Mouse (Mus musculus) brain, embryonic 14.5 days (tissue): ENCODE data around the gene Wdr81.

Experiments
- CTCF ChIP-seq: fragments of 200-500 bp; IDR thresholded peaks from 2 replicates; pipeline ENCODE4 v1.5.1; 2012; ENCODE audit warnings: inconsistent platforms, mild to moderate bottlenecking, moderate library complexity, borderline replicate concordance; ENCODE audit not compliant: insufficient read depth, insufficient read length; ENCODE audit errors: extremely low read depth
- POLR2A ChIP-seq: fragments of 200-500 bp; IDR thresholded peaks from 2 replicates; pipeline ENCODE4 v1.6.1; 2012; ENCODE audit warnings: mild to moderate bottlenecking, inconsistent platforms, borderline replicate concordance; ENCODE audit not compliant: poor library complexity, insufficient read depth, insufficient read length, severe bottlenecking; ENCODE audit errors: extremely low read depth

DNA sequence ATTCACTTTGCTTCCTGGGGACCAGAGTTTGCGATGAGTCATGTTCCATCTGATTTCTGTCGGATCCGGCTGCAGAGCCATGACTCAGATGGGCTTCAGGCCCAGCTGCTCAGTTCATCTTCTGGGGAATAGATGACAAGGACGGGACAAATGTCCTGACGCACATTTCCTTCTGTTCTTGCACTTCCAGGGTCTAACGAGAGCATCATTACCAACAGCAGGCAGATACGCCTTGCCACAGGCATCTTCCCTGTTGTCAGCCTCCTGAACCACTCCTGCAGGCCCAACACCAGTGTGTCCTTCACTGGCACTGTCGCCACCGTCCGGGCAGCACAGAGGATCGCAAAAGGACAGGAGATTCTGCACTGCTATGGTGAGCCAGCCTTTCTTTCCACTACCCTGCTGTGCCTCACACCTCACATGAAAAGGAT, 55.1 kb downstream of the Wdr81 start:
- TF ChIP-seq CTCF, result no peak
- TF ChIP-seq POLR2A, result no peak
